Mouse (Mus musculus) kidney, adult 2 months (tissue): ENCODE results near the gene Dglucy. TPM values are rescaled to one million over a fixed set of nuclear protein-coding genes. Genes with fewer than 3 reads are reported as not detected.
A peak's percentile ranks its signal among the peaks of the same experiment; 100 is the strongest.

Source experiments
- DNase-seq: peaks from one replicate; pipeline ENCODE4 v3.0.0; 2021
- H3K27ac ChIP-seq: fragments of 200-500 bp; 2 replicates; pipeline ENCODE4 v1.5.1; 2012; ENCODE audit warnings: low read depth, low read length, control low read depth, inconsistent platforms; ENCODE audit not compliant: insufficient read depth
- H3K27me3 ChIP-seq: fragments of 200-500 bp; replicated peaks from 2 replicates; pipeline ENCODE4 v1.6.1; 2012; ENCODE audit warnings: mild to moderate bottlenecking, moderate library complexity, low read length, inconsistent platforms; ENCODE audit not compliant: control insufficient read depth, insufficient read depth
- H3K36me3 ChIP-seq: fragments of 200-500 bp; 2 replicates; pipeline ENCODE4 v1.6.1; 2012; ENCODE audit warnings: mild to moderate bottlenecking, moderate library complexity, low read length, inconsistent platforms; ENCODE audit not compliant: control insufficient read depth, insufficient read depth
- H3K4me1 ChIP-seq: fragments of 200-500 bp; 2 replicates; pipeline ENCODE4 v1.6.1; 2011; ENCODE audit warnings: low read length; ENCODE audit not compliant: control insufficient read depth, insufficient read depth
- H3K4me3 ChIP-seq: fragments of 200-500 bp; 2 replicates; pipeline ENCODE4 v1.5.1; 2011; ENCODE audit warnings: mild to moderate bottlenecking, low read depth, low read length, control low read depth; ENCODE audit not compliant: insufficient read depth
- CTCF ChIP-seq: fragments of 200-500 bp; conservative IDR thresholded peaks from 2 replicates; pipeline ENCODE4 v1.5.1; 2011; ENCODE audit warnings: low read depth, mild to moderate bottlenecking, control low read depth, low read length, moderate library complexity, mixed read lengths; ENCODE audit not compliant: insufficient read depth, insufficient read length
- POLR2A ChIP-seq: fragments of 200-500 bp; IDR thresholded peaks from one replicate; pipeline ENCODE4 v1.6.1; 2011; ENCODE audit warnings: low read depth, low read length, control low read depth
- WGBS: fragments of 180-500 bp; shearing (Covaris S2); methylation state at CpG from one replicate; pipeline ENCODE4 v1.1.7; 2018; 5-methylcytosine and 5-hydroxymethylcytosine counted together
- polyA plus RNA-seq: library from polyadenylated mRNA; depleted of rRNA; stranded (reverse); fragments of >200 nt; gene quantifications from 2 replicates; pipeline ENCODE4 v1.2.3, GENCODE M21; 2012

Gene Dglucy
- polyA plus RNA-seq, 1 experiment, result 88.1 TPM

DNA sequence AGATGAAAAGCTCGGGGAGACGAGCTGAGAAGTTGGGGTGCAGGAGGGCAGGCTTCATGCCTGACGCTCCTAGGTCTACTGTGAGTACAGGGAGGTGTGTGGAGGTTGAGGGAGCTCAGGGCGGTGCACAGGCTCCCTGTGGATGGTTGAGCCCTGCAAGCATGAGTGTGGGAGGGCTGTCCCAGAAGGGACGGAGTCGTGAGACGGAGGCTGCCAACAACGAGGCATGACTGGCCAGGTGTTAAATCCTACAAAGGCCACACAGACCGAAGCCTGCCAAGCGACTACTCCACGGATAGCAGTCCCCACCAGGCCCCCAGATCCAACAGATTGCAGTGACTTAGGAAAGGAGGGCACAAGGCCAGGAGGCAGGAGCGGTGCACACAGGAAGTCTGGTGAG, 131.9 kb downstream of the Dglucy start:
- TF ChIP-seq CTCF, result no peak
- TF ChIP-seq POLR2A, result no peak

DNA sequence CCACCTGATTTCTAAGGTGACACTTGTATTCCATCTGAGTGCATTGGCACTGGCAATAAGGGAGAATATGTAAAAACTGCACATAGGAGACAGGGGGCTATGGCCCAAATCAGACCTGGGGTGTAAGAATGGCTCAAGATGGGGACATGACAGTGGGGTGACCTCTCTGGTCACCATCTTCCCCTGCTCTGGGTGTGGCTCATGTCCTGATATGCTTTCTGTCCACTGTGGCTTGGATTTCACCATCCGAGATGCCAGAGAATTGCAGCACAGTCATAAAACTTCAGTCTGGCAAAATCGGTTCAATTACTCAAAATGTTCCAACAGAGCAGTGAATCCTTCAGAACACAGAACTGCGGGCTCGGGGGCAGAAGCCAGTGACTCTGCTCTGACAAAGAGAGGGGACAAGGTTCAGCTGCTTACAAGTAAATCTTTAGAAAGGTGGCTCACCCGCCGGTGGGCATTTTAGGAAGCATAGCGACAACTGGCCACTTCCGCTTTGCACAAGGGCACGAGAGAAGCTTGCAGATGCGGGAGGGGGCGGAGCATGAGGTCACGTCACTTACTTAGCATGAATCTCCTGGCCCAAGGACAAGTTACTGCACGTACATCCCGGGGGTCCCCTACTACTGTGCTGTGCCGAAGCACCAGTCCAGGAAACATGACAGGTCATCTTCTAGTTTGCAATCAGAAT, 145.9 kb downstream of the Dglucy start:
- 56% methylated on average over 15 of the region's 15 CpGs for WGBS

More for the DNA sequence above, 131.9 kb downstream of the Dglucy start:
- Histone ChIP-seq H3K4me3 (no peak overlapping the region), H3K27me3 (no peaks in the 10 kb centered on the region), H3K27ac (no peak overlapping the region), H3K36me3 (no peaks in the 10 kb centered on the region), H3K4me1 (no peaks in the 10 kb centered on the region)
- no peak for DNase-seq
- 73% methylated on average over 12 of the region's 12 CpGs for WGBS

DNA sequence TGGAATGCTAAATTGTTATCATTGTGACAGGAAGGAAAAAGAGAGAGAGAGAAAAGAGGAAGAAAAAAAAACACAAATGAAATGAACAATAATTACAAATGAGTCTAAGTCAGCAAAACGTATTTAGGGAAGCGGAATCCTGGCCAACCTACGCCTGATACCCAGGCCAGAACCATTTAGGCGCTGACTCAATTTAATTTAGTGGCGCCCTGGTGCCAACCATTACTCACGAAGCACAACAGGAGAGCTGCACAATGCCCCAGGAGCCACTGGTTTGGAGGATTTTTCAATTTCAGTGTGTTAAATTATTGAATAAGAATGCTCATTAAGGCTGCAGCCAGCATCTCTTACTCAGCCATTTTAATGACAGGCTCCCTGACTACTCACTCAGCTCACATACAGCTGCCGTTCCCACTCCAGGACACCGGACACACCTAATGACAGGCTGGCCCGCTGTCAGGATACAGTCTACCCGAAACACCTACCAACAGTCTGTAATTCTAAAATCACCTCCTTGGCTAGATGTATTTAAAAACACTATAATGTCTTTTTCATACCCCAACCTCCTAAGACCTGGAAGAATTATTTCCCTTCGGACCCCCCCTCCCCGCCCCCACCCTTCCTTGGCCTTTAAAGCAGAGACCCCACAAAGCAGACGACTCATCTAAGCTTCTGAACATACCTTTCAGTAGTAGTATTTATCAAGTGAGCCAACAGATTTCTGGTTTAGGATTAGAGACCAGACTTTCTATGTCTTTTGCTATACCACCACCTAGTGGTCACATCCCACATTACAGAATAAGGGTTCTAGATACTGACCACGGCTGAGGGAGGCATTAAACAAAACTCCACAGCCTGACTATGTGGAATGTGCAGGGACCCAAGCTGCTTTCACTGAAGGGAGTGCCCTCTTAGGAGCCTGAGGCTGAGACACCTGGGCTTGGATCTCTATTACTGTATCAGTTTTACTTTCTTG, 147.1 kb downstream of the Dglucy start:
- WGBS, result 67% methylated on average over 14 of the region's 14 CpGs
- Histone ChIP-seq H3K4me3 (no peak overlapping the region), H3K27me3 (no peaks in the 10 kb centered on the region), H3K36me3 (no peaks in the 10 kb centered on the region), H3K27ac (no peak overlapping the region), H3K4me1 (no peaks in the 10 kb centered on the region)
- TF ChIP-seq CTCF (peak; percentile 40), POLR2A (no peak)
- DNase-seq, result peak; percentile 77

More for the DNA sequence above, 145.9 kb downstream of the Dglucy start:
- Histone ChIP-seq H3K27me3 (no peaks in the 10 kb centered on the region), H3K27ac (no peak overlapping the region), H3K4me1 (no peaks in the 10 kb centered on the region), H3K36me3 (no peaks in the 10 kb centered on the region), H3K4me3 (no peak overlapping the region)
- DNase-seq, result peak; percentile 12
- TF ChIP-seq CTCF (no peak), POLR2A (no peak)

DNA sequence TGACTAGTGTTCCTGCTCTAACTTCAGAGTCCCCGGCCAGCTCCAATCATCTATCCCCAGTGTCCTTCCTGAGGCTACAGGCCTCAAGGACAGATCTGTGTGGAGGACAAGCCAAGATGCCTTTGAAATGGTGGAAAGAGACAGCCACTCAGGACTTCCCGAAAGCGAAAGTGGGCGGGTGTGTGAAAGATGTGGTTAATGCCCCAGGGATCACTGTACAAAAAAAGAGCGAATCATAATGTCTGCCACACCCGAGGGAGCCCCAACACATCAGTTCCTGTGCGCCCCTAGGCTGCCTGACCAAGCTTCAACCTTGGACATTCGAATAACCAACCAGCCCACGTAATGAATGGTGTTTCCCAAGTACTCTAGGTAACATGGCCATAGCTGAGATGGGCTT, 149.4 kb downstream of the Dglucy start:
- WGBS, result 90% methylated on average over 9 of the region's 9 CpGs
- TF ChIP-seq POLR2A, result no peak
- no peak for TF ChIP-seq CTCF
- H3K4me3 ChIP-seq, result no peak overlapping the region
- no peaks in the 10 kb centered on the region for H3K27me3 ChIP-seq
- DNase-seq, result no peak
- H3K4me1 ChIP-seq, result no peaks in the 10 kb centered on the region
- H3K36me3 ChIP-seq, result no peaks in the 10 kb centered on the region
- H3K27ac ChIP-seq, result no peak overlapping the region

DNA sequence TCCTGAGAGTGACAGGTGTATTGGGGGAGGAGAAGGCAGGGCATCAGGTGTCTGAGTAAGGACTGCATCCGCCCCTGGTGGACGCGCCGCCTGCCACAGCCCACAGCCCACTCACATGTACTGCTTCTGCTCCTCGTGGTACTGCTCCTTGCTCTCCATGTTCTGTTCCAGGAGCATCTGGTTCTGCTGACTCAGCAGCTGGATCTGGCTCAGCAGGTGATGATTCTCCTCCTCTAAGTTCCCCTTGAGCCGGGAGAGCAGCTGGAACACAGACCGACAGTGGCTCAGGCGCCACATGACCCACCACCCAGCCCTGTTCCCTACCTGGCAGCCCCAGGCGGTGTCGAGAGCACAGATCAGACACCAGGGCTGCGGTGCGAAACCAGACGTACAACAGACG, 152.8 kb downstream of the Dglucy start:
- peaks cover 4% of the 10 kb centered on the region; the same call in 1 of the 2 replicates for H3K4me1 ChIP-seq
- DNase-seq, result no peak
- H3K27me3 ChIP-seq, result no peaks in the 10 kb centered on the region
- 90% methylated on average over 14 of the region's 14 CpGs for WGBS
- H3K27ac ChIP-seq, result no peak overlapping the region
- no peak for TF ChIP-seq POLR2A
- no peak for TF ChIP-seq CTCF
- no peak overlapping the region for H3K4me3 ChIP-seq
- H3K36me3 ChIP-seq, result no peaks in the 10 kb centered on the region

DNA sequence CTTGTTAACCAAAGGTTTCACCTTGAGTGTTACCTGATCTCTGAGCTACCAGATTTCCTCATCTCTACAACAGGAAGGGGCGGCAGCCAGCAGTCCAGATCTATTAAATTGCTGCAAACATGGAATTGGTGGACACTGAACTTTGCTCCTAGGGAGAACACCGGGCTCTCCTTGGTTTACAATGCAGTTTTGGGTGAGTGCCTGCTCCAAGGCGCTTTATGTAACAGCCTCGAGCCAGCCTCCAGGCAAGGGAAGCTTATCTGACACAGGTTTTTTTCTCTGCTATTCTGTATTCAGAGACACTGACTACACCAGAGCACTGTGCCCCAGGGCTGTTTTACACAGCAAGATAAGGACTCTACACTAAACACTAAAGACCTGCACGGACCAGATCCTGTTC, 155.9 kb downstream of the Dglucy start:
- peak; percentile 91 for DNase-seq
- 59% methylated on average over 5 of the region's 5 CpGs for WGBS
- peak overlapping the region; percentile 59 for H3K27ac ChIP-seq
- H3K4me1 ChIP-seq, result peaks cover 9% of the 10 kb centered on the region; the same call in 1 of the 2 replicates
- H3K36me3 ChIP-seq, result no peaks in the 10 kb centered on the region
- H3K4me3 ChIP-seq, result no peak overlapping the region
- no peaks in the 10 kb centered on the region for H3K27me3 ChIP-seq
- no peak for TF ChIP-seq POLR2A
- TF ChIP-seq CTCF, result no peak

DNA sequence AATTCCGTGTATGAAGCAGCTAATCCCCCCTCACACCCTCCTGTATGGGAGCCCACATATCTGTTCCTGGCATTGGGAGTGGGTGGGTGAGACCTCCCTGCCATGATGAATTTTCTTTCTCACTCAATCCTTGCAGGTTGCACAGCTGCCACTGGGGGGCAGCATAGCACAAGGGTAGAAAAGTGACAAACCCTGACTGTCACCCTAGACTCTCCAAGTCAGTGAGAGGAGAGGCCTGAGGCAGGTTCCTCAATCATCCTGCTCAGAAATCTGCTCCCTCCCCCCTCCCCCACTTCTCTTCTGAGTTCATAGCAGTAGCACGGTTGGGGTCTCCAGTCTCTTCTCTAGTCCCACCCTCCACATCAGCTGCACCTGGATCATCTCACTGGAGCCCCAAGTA, 157.3 kb downstream of the Dglucy start:
- H3K36me3 ChIP-seq, result no peaks in the 10 kb centered on the region
- no peaks in the 10 kb centered on the region for H3K27me3 ChIP-seq
- H3K4me1 ChIP-seq, result peaks cover 9% of the 10 kb centered on the region; the same call in 1 of the 2 replicates
- H3K27ac ChIP-seq, result no peak overlapping the region; the same call in 1 of the 2 replicates
- no peak overlapping the region for H3K4me3 ChIP-seq
- DNase-seq, result peak; percentile 80
- TF ChIP-seq CTCF (peak; percentile 95), POLR2A (no peak)
- WGBS, result 22% methylated on average over 2 of the region's 2 CpGs
